Mouse (Mus musculus) kidney, adult 2 months (tissue): ENCODE measurements at regions not wholly inside any gene's neighbourhood (a gene's known extent, or its start where the extent isn't known, plus 50 kb on each side); places are given as distances from the start of the nearest gene placed in this dataset.

Experiments
- CTCF ChIP-seq: fragments of 200-500 bp; conservative IDR thresholded peaks from 2 replicates; pipeline ENCODE4 v1.5.1; 2011; ENCODE audit warnings: low read depth, mild to moderate bottlenecking, control low read depth, low read length, moderate library complexity, mixed read lengths; ENCODE audit not compliant: insufficient read depth, insufficient read length
- POLR2A ChIP-seq: fragments of 200-500 bp; IDR thresholded peaks from one replicate; pipeline ENCODE4 v1.6.1; 2011; ENCODE audit warnings: low read depth, low read length, control low read depth

GRCm38 (mm10) chr9:84399481-84399880 lies 474.5 kb downstream of the Bckdhb start:
- TF ChIP-seq POLR2A (no peak), CTCF (no peak)
